ENCODE assay signal across 12 mouse cellular contexts in the genomic region with DNA sequence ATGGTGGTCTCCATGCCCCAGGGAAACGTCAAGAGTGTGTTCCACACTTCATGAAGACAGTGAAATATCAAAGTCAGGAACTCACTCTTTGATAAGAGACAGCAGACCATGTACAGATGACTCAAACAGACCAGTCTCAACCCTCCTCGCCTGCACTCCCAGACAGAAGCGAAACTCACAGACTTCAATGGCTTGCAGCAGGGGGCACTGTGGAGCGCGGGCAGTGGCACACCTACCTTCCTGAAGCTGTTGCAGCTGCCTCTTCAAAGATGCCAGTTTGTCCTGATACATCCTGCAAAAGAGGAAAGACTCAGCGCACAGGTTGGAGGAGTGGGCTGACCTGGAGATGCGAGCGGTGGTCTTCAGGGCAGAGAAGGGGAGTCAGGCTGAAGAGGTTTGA. TPM values are rescaled to one million over a fixed set of nuclear protein-coding genes. Genes with fewer than 3 reads are reported as not detected.
DNase-seq lines count a peak whose midpoint lies in the region; ATAC-seq and TF ChIP-seq lines count a peak whose summit lies in the region.
"Had no signal": no experiment of that assay in that cellular context is flagged by ENCODE, and none has a peak within 500 bp of the region (broad histone marks: within the 10 kb centered on the region; RNA-seq: fewer than 3 reads in every experiment).

No protein-coding gene starts in this region.

- no peak for TF ChIP-seq POLR2A in lung, adult 2 months (IDR thresholded peaks at IDR 0.05; ENCODE audit: borderline replicate concordance, extremely low read depth, low read depth, low read length)
- no peak for TF ChIP-seq POLR2A in ES-Bruce4 (IDR thresholded peaks at IDR 0.05; ENCODE audit: insufficient read depth, low read length)

- 86% methylated on average over 8 of the region's 8 CpGs for WGBS in lung, adult 2 months
- WGBS in hindbrain, embryonic 14.5 days, result 89% methylated on average over 8 of the region's 8 CpGs

- H3K27me3 ChIP-seq in ES-Bruce4 (ENCODE audit: control insufficient read depth, insufficient read depth, low read length, poor library complexity, severe bottlenecking), result no peaks in the 10 kb centered on the region
- H3K27me3 ChIP-seq in splenic B cell, adult 2 months (ENCODE audit: control insufficient read depth, insufficient read depth, low read length, poor library complexity, severe bottlenecking), result no peaks in the 10 kb centered on the region
- H3K27me3 ChIP-seq in hindbrain, embryonic 14.5 days (ENCODE audit: control insufficient read depth, insufficient read depth, low read length), result no peaks in the 10 kb centered on the region
- H3K27me3 ChIP-seq: embryonic facial prominence, embryonic 12.5 days; heart, embryonic 15.5 days; midbrain, embryonic 12.5 days had no signal

- no peak for TF ChIP-seq EP300 in ES-Bruce4 (IDR thresholded peaks at IDR 0.05; ENCODE audit: insufficient read depth, low read depth, low read length)

- no peak overlapping the region for H3K9ac ChIP-seq in ES-Bruce4 (ENCODE audit: low read depth, poor library complexity, severe bottlenecking)
- H3K9ac ChIP-seq in hindbrain, embryonic 14.5 days, result no peak overlapping the region
- H3K9ac ChIP-seq: embryonic facial prominence, embryonic 12.5 days; heart, embryonic 15.5 days; midbrain, embryonic 12.5 days had no signal

- no peak for ATAC-seq in hindbrain, embryonic 14.5 days (ENCODE audit: low FRiP score)

- H3K4me1 ChIP-seq in lung, adult 2 months (ENCODE audit: control insufficient read depth, insufficient read depth, low read length), result no peaks in the 10 kb centered on the region
- H3K4me1 ChIP-seq in ES-Bruce4 (ENCODE audit: control insufficient read depth, insufficient read depth, low read length), result no peaks in the 10 kb centered on the region
- H3K4me1 ChIP-seq in hindbrain, embryonic 14.5 days (replicated peaks; ENCODE audit: control insufficient read depth, insufficient read depth, low read length), result no peaks in the 10 kb centered on the region; the same call in 1 of the 2 replicates
- H3K4me1 ChIP-seq: heart, embryonic 15.5 days had no signal

- peak; percentile 26; the same call in 1 of the 2 replicates for TF ChIP-seq CTCF in lung, adult 2 months (IDR thresholded peaks at IDR 0.05; ENCODE audit: insufficient read depth, low read length)
- TF ChIP-seq CTCF in ES-Bruce4 (IDR thresholded peaks at IDR 0.05; ENCODE audit: low read depth, low read length), result peak; percentile 60

- H3K36me3 ChIP-seq in ES-Bruce4 (ENCODE audit: control insufficient read depth, insufficient read depth, low read length, poor library complexity, severe bottlenecking), result peaks cover 21% of the 10 kb centered on the region
- H3K36me3 ChIP-seq in splenic B cell, adult 2 months (ENCODE audit: control insufficient read depth, insufficient read depth, low read length, poor library complexity, severe bottlenecking), result peaks cover 16% of the 10 kb centered on the region
- peaks cover 83% of the 10 kb centered on the region for H3K36me3 ChIP-seq in hindbrain, embryonic 14.5 days (replicated peaks; ENCODE audit: control insufficient read depth, insufficient read depth)

- DNase-seq in cerebellum, postnatal 10 days, result peak; percentile 42 to 52
- no peak for DNase-seq in cerebellum, adult 18-20 months
- no peak for DNase-seq in lung, adult 2 months
- no peak for DNase-seq in lung, postnatal 25 days (ENCODE audit: low spot score)
- peak; percentile 46 for DNase-seq in splenic B cell, adult 2 months (ENCODE audit: low read depth, low spot score)
- DNase-seq in frontal cortex, postnatal 14 days (ENCODE audit: low spot score in 2 of 2), result no peak
- DNase-seq in hindbrain, embryonic 14.5 days (ENCODE audit: low spot score), result no peak

- no peaks in the 10 kb centered on the region for H3K9me3 ChIP-seq in ES-Bruce4 (replicated peaks; ENCODE audit: control insufficient read depth, insufficient read depth, low read length, poor library complexity, severe bottlenecking)
- no peaks in the 10 kb centered on the region for H3K9me3 ChIP-seq in hindbrain, embryonic 14.5 days (ENCODE audit: control insufficient read depth, low read length)
- H3K9me3 ChIP-seq: embryonic facial prominence, embryonic 12.5 days; G1E; heart, embryonic 15.5 days; midbrain, embryonic 12.5 days had no signal

- H3K4me2 ChIP-seq in hindbrain, embryonic 14.5 days (replicated peaks), result no peak overlapping the region
- H3K4me2 ChIP-seq: embryonic facial prominence, embryonic 12.5 days; heart, embryonic 15.5 days; midbrain, embryonic 12.5 days had no signal

- no peak overlapping the region for H3K27ac ChIP-seq in ES-Bruce4 (ENCODE audit: insufficient read depth, low read length)
- no peak overlapping the region for H3K27ac ChIP-seq in hindbrain, embryonic 14.5 days
- H3K27ac ChIP-seq: embryonic facial prominence, embryonic 12.5 days; heart, embryonic 15.5 days; midbrain, embryonic 12.5 days had no signal

- no peak overlapping the region for H3K4me3 ChIP-seq in lung, adult 2 months (replicated peaks; ENCODE audit: extremely low read depth, low read depth, low read length)
- H3K4me3 ChIP-seq in ES-Bruce4 (ENCODE audit: low read depth, low read length), result no peak overlapping the region
- no peak overlapping the region for H3K4me3 ChIP-seq in hindbrain, embryonic 14.5 days (replicated peaks; ENCODE audit: low read length)
- H3K4me3 ChIP-seq: embryonic facial prominence, embryonic 12.5 days; heart, embryonic 15.5 days; midbrain, embryonic 12.5 days had no signal

RNA-seq across cellular contexts. Expression of gene Suds3, which starts 6.4 kb away (rescaled TPM):
- 44.0 and 57.1 TPM in 2 replicates for polyA plus RNA-seq in lung, adult 2 months (2012; rRNA removed)
- 63.3 and 76.5 TPM in 2 replicates for polyA plus RNA-seq in ES-Bruce4 (2011; ENCODE audit: insufficient read depth, insufficient read length, low read depth, missing spikeins)
- 52.8 and 58.4 TPM in 2 replicates for polyA plus RNA-seq in hindbrain, embryonic 14.5 days (2014; fragmentation: Nextera tagmentation; extraction: Ambion mirVana)

RNA-seq across cellular contexts. Expression of gene Taok3, which starts 10.4 kb away (rescaled TPM):
- polyA plus RNA-seq in lung, adult 2 months (2012; rRNA removed), result 30.3 and 40.5 TPM in 2 replicates
- polyA plus RNA-seq in ES-Bruce4 (2011; ENCODE audit: insufficient read depth, insufficient read length, low read depth, missing spikeins), result 23.1 and 27.3 TPM in 2 replicates
- 50.4 and 62.3 TPM in 2 replicates for polyA plus RNA-seq in hindbrain, embryonic 14.5 days (2014; fragmentation: Nextera tagmentation; extraction: Ambion mirVana)

Comparison
In these comparisons a context has a peak if more than half of its experiments do, and no peak if none do; other contexts are left out.
1. DNase-seq: peak in cerebellum, postnatal 10 days (2 of 2) and splenic B cell, adult 2 months (single experiment); none in cerebellum, adult 18-20 months (0 of 2), lung, adult 2 months (single experiment), lung, postnatal 25 days (single experiment), frontal cortex, postnatal 14 days (0 of 2) and hindbrain, embryonic 14.5 days (single experiment).